Mouse (Mus musculus) thymus, postnatal 0 days (tissue): ENCODE results near the gene Hsd3b5. TPM values are rescaled to one million over a fixed set of nuclear protein-coding genes. Genes with fewer than 3 reads are reported as not detected.
"Not testable (repeated sequence)": the region's sequence is repeated elsewhere in the genome, so short reads cannot be mapped to it uniquely, and the experiment has no call there.

Experiments used
- DNase-seq: peaks from one replicate; pipeline ENCODE4 v3.0.0-alpha.2; 2015; ENCODE audit warnings: low spot score
- polyA plus RNA-seq: library from polyadenylated mRNA; unstranded; fragments of >200 nt; fragmentation: Nextera tagmentation; extraction: Ambion mirVana; gene quantifications from 2 replicates; pipeline ENCODE4 v1.2.1, GENCODE M21; 2015

The Hsd3b5 gene
- polyA plus RNA-seq: not detected in 2 replicates

DNA sequence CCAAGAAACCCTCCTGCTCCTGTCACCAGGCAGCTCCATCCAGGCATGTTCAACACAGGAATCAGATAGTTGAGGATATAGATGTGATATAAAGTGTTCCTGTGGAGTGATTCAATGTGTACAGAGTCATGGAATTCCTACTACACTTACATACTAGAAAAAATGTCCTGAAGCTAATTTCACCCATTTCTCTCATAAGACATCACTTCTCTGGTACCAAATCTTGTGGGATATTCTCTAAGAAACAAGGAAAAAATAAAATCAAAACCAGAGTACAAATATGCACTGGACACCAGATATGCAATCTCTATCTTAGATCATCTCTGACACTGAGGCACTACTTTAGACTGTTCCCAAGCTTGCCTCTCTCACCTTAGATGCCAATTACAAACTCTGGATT, at the start of gene Hsd3b5:
Hsd3b5 (minus strand) TSS at position 101 of the 400 bp plus-strand sequence.
- no peak for DNase-seq

DNA sequence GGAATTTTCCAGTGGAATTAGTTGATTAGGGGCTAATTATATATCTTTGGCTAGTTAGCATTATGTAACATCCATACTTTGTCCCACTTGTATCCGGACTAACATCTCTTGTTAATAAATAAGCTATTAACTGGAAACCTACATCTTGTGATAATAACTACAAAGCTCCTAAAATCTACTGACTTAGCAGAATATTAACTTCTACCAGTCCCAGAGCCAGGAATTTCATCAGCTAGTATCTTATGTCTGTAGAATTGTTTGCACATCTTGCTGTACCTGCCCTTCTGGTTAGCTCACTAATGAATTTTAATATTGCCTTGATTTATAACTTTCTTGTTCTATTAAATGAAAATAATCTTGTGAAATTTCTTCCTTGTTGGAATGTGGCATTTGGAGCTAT, 5.1 kb upstream of the Hsd3b5 start:
- DNase-seq: no peak

DNA sequence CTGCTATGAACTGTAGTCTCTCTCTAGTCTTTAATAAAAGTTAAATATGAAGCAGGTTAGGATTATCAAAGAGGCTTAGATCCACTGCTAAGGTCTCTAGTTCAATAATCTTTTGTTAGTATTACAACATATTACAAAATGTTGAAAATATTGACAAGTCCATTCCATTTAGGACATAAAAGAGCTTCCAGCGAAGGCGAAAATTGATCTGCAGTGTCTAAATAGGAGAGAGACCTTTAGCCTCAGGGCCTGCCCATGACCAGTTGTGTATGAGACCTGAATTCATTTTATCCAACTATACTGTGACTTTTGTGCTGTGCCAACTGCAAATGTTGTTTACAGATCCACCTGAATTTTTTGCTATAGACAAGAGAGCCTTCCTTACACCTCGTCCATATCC, 419 bp downstream of the Hsd3b5 start:
- no peak for DNase-seq

DNA sequence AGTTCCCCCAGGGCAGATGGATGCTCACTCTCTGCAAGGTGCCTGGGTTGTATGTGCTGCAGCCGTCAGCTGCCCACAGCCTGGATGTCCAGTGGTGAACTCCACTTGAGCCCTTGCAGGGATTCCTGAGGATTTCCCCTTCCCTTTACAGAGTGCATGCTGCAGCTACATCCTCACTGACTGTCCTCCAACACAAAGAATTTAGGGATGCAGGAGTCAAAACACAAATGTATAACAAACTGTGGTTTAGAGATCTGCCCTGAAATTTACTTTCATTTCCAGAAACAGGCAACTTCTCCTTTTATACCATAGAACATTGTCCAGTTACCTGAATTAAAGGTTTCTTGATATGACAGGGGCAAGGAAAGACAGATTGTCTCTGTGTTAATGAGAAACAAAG, 13.3 kb downstream of the Hsd3b5 start:
- DNase-seq: not testable (repeated sequence)

DNA sequence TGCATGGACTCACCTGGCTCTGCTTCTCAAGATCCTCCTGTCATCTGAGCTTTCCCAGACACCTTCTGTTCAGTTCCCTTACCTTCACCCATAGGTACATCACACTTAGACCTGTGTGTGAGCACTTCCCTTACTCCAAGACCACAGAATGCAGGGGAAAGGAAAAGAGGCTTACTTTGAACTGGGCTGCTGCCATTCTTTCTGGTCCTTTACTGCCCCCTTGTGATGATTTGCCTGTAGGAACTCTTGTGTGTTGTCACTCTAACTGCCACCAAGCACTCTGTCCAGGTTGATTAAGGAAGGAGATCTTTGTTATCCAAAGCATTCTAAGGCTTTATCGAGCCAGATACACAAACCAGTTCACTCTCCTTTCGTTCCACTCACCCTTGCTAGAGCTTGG, 13.8 kb downstream of the Hsd3b5 start:
- DNase-seq: not testable (repeated sequence)

DNA sequence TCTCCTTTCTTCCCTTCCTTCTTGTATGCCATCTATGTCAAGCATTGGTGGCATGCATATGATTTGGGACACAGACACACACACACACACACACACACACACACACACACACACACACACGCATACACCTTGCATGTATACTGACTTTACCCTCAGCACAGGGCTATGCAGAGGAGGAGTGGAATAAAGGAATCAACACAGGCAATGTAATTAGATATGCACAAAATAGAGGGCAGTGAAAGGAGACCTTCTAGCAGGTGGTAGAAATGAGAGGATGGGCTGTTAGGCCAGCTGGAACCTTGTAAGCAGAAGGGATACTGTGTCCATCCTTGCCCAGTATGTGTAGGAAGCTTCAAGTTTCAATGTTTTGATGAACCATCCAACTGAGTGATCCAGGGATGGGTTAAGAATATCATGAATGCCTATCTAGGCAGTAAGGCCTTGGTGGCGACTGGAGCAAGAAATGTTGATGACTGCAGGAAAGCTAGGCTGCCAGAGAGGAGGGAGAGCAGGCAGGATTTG, 15.6 kb downstream of the Hsd3b5 start:
- not testable (repeated sequence) for DNase-seq

DNA sequence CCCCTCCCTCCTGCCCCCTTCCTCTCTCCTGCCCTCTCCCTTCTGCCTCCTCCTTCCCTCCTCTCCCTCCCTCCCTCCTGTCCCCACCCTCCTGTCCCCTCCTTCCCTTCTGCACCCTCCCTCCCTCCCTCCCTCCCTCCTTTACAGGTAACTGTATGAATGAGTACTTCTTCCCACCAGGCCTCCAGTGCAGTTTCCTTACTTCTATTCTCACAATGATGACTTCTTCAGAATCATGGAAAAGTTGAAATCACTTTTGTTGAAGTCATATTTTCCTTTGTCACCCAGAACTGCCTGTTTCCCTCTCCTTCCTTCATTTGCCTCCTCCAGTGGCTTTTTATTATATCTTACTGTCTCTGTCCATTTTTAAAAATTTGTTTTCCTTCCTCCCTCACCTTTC, 16.1 kb downstream of the Hsd3b5 start:
- DNase-seq: no peak

DNA sequence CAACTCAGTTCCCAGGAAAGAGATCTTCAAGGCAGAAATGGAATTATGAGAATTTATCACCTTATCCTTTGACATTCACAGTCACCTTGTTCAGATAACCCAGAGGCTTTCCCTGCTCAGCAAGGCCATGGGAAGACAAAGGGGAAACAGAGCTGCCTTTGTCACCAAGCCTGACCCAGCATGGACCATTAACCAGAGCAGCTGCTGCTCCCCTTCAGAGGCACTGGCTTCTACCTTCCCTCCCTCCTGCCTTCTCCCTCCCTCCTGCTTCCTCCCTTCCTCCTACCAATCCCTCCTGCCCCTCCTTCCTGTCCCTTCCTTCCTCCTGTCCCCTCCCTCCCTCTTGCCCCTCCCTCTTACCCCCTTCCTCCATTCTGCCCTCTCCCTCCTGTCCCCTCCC, 16.5 kb downstream of the Hsd3b5 start:
- not testable (repeated sequence) for DNase-seq

DNA sequence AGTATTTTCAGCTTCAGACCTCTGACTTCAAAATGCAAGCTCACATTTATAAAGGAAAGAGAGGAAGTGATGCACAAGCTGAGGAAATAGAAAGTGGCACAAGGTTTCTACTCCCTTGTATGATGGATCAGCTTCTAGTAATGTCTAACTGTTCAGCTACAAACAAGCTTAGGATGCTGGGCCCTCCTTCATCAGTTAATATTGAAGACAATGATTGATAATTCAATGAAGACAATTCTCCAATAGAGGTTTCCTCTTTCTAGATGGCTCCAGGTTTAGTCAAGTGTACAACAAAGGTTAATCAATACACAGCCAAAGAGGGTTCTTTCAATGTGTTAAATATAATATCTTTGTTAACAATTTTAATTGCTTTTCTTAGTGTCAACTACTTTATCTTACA, 41.3 kb downstream of the Hsd3b5 start, which contains the start of gene Gm10681:
Gm10681 (minus strand) TSS at position 101 of the 400 bp plus-strand sequence.
- DNase-seq: no peak

DNA sequence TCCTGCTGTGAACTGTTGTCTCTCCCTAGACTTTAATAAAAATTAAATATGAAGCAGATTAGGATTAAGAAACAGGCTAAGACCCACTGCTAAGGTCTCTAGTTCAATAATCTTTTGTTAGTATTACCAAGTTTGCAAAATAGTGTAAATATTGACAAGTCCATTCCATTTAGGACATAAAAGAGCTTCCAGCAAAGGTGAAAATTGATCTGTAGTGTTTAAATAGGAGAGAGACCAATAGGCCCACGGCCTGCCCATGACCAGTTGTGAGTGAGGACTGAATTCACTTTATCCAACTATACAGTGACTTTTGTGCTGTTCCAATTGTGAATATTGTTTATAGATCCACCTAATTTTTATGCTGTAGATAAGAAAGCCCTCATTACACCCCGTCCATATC, 42.3 kb downstream of the Hsd3b5 start:
- DNase-seq: no peak

DNA sequence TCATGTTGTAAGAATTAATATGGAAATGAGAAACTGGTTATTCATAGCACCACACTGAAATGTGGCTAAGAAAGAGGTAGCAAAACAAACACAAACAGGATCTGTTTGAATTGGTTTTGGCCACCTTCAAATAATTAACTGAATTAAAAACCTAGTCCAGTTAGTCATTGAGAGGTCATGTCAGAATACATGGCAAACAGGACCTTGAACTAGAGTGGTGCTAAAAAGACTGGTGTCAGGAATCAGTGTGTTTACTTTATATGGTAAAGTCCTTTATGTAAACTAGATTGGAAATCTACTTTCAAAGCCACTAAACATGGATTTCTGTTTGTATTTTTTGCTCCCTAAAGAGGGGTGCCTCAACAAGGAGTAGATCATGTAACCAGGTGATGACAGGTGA, 47.4 kb downstream of the Hsd3b5 start:
- not testable (repeated sequence) for DNase-seq

DNA sequence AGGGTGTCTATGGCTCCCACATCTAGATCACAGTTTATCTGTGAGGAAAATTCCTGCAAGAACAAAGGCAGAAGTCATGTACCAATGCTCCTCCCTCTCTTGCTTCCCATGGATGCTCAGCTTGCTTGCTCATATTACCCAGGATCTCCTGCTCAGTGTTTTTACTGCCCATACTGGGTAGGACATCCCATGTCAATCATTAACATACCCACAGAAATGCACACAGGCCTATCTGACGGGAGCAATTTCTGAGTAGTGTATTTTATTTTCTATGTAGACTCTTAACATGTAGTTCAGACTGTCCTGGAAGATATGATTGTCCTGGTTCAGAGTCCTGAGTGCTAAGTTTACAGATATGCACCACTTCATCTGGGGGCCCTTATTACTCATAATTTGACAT, 47.9 kb downstream of the Hsd3b5 start:
- not testable (repeated sequence) for DNase-seq

DNA sequence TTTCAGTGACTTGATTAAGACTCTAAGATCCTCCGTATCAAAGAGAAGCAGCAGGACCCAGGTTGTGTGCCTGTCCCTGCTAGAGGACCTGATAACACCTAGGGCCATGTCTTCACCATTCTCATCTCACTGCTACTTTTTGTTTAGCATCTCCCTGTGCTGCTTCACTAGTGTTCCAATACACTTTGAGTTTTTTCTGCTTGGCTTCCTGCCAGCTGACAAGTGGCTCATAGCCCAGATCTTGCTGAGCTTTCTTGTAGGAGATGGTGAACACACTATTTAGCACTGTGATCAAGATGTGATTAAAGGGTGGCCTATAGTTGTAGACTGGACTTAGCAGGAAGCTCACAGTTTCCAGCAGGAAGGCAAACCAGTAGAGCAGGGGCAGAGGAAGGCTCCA, 49.0 kb downstream of the Hsd3b5 start:
- DNase-seq: not testable (repeated sequence)

Other genes starting within 250 kb of the Hsd3b5 start
- gene Zfp697, start 247.8 kb downstream of the Hsd3b5 start, polyA plus RNA-seq: 1.3 and 1.4 TPM in 2 replicates
- not detected in 2 replicates for gene Gm4450, start 173.1 kb downstream of the Hsd3b5 start, polyA plus RNA-seq
- gene Hsd3b4, start 119.7 kb downstream of the Hsd3b5 start, polyA plus RNA-seq: not detected in 2 replicates
- gene Gm10681, start 41.4 kb downstream of the Hsd3b5 start, polyA plus RNA-seq: not detected in 2 replicates
- gene Hsd3b2, start 94.3 kb upstream of the Hsd3b5 start, polyA plus RNA-seq: not detected in 2 replicates
- not detected in 2 replicates for gene Hsd3b3, start 132.9 kb upstream of the Hsd3b5 start, polyA plus RNA-seq
- gene Hsd3b6, start 184.2 kb upstream of the Hsd3b5 start, polyA plus RNA-seq: 0.27 and 0.31 TPM in 2 replicates
- gene Hsd3b1, start 229.5 kb upstream of the Hsd3b5 start, polyA plus RNA-seq: 0.26 and 0.27 TPM in 2 replicates